Mouse (Mus musculus): ENCODE measurements around the gene Akt2.
A peak's percentile ranks its signal among the peaks of the same experiment; 100 is the strongest.

The Akt2 gene

DNA sequence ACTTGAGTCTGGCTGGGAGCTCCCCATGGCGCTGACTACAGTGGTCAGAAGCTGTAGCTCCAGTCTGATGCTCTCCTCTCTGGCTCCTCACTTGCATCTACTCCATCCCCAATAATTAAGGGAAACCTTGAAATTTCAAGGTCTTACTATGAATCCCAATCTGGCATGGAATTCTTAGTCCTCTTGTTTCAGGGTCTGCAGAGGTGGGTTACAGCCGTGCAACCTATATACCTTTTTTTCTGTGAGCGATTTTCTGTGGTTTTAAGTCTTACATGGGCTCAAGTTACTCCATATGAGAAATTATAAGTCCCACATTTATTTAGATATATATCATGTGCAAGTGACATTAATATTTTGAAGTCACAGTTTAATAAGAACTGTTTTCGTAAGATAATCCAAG, 1.3 kb upstream of the Akt2 start:
- no peak for DNase-seq (ENCODE audit: low spot score in 2 of 2)

DNA sequence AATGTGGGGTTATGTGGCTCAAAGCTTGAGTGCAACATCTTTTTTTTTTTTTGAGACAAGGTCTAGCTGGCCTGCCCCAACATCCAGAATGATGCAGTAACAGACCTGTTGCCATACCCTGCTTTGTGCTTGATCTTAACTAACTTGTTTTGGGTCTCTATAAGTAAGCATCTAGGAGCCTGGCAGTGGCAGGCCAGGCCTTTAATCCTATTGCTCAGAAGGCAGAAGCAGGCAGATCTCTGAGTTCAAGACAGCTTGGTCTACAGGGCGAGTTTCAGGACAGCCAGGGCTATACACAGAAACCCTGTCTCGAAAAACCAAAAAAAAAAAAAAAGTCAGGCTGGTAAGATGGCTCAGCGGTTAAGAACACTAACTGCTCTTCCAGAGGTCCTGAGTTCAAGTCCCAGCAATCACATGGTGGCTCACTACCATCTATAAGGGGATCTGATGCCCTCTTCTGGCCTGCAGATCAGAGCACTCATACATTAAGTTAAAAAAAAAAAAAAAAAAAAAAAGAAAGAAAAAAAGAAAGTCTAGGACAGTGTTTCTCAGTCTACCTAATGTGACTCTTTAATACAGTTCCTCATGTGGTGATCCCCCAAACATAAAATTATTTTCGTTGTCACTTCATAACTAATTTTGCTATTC, 662 bp upstream of the Akt2 start:
- peak in 1 of 2 experiments; percentile 37 for DNase-seq (ENCODE audit: low spot score in 2 of 2)

DNA sequence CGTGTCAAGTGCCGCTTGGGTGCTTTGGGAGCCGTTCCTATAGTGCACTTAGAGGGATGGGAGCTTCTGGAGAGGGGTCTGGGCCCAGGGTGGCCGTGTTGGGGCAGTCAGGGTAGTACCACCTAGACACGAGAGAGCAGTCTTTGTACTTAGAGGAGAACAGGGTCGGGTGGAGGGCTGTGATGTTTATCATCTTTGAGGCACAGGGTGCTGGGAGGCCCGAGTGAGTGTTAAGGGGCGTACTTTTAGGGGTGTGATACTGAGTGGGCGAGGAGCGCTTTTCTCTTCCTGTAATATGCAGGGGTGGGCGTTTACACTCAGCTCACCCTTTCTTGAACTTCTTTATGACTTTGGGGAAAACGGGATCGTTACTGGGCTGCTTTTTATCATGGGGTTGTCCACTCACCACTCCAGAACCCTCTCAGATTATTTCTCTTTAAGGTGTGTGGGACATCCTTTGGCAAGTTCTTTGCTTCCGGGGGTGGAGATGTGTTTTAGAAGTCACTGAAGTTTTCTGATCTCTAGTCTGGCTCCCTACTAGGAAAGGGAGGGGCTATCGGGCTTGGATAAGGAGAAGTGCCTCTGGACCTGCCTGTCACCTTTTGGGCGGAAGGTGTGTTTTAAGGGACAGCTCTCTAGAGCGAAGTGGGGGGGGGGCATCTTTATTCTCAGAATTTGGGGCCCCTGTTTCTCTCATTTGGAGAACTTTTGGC, 1.0 kb downstream of the Akt2 start:
- DNase-seq (ENCODE audit: low spot score in 2 of 2) = peak in 1 of 2 experiments; percentile 30

DNA sequence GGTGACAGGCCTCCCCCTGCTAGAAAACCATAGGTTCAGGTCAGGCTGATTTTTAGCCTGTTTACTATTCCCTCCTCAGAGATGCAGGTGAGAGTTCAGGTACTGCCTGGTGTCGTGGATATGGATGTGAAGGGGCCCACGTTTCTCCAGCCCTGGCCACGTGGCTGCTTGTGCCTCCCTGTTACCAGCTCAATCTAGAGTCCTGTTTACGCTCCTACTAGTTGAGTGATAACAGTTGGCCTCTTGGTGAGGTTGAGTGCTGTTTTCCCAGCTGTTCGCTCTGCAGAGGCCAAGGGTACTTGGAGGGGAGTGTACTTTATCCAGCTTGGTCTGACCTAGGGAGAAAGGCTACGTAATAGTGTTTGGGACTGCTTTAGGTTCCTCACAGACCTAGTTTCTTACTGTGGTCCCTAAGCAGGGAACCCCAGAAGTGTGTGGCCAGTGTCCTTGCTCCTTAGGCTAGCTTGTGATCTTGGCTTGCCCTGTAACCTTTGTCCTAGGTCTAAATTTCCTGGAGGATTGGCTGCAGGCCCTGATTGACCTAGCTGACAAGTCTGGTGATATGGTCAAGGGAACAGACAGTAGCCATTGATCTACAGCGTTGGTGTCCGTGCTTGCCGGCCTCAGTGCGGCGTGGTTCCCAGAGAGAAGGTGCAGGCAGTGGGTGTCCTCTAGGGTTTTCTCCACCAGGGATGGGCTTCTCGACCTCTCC, 1.7 kb downstream of the Akt2 start:
- DNase-seq (ENCODE audit: low spot score in 2 of 2) = peak in 1 of 2 experiments; percentile 22

DNA sequence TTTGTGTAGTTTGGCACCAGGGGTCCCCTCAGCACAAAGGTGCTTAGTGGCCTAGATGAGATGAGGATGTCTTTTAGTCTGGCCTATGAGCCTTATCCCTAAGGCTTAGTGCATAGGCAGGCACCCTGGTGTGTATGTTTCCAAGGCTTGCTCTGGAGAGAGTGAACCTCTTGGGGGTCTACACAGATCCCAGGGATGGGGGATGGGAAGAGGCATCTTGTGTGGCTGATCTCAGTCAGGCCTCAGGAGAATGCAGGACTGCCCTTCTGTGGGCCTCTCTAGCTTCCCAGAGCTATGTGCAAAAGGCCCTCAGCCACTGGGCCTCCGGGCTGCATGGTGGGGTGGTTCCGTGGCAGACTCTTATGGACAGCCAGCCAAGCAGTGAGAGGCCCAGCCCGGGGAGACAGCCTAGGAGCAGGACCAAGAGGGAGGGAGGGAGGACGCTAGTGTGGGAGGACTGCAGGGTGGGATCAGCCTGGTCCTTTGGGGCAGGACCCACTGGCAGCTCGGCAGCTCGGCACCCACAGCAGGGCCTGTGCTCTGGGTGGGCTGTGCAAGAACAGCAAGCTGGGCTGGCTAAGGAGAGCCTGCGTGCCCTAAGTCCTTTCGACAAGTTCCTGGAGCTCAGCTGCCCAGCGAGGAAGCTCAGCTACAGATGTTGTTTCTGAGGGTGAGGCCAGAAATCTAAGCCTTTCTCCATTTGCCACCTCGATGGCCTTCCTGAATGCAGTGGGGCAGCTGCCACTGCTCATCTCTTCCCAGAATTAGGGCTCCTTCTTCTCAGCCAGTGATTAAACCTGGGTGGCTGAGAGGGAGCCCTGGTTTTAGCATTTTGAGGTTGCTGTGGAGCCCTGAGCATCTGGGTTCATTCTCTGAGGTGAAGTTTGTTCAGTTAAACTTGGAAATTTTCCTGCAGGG, 5.5 kb downstream of the Akt2 start:
- peak in 1 of 2 experiments; percentile 19 for DNase-seq (ENCODE audit: low spot score in 2 of 2)

DNA sequence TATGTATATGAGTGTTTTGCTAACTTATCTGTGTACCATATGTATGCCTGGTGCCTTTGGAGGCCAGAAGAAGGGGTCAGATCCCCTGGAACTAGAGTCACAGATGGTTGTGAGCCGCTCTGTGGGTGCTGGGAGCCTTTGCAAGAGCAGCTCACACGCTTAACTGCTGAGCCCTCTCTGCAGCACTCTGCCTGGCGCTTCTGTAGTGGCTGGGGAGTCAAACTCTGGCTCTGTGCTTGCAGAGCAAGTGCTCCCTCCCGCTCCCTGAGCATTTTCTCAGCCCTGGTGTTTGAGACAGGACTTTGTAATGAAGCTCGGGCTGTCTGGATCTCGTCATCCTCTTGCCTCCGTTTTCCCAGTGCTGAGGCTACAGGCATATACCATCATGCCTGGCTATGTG, 6.7 kb downstream of the Akt2 start:
- no peak for DNase-seq (ENCODE audit: low spot score in 2 of 2)

DNA sequence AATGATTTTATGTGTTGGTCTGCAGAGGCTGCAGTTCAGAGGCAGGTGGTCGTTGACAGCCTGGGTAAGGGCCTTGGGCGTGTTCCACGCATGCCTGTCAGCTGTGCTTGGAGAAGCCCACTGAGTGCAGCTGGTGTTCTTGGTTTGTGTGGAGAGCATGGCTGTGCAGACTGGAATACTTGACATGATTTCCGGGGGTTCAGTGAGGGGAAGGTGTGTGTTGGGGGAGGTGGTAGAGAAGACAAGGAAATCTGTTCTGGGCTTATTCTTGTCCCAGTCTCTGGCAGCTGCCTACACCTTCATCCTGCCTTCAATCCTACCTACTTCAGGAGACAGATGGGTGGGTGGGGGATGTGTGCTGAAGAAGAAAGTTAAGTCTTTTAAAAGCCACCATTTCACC, 10.3 kb downstream of the Akt2 start:
- no peak for DNase-seq (ENCODE audit: low spot score in 2 of 2)

DNA sequence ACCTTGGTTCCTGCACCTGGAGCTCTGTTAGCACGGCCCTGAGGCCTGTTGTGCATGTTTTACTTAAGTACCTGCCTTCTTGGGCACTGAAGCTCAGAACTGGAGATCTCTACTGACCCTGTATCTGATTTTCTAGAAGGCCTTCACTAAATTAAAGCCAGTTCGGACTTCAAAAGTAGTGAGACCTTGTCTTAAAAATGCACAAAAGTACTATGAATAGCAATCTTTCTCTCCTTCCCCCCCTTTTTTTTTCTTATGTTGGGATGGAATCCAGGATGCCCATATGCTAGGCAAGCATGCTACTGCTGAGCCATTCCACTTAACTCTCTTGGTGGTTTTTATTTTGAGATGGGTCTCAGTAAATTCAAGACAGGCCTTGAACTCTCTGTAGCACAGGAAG, 10.8 kb downstream of the Akt2 start:
- no peak for DNase-seq (ENCODE audit: low spot score in 2 of 2)

DNA sequence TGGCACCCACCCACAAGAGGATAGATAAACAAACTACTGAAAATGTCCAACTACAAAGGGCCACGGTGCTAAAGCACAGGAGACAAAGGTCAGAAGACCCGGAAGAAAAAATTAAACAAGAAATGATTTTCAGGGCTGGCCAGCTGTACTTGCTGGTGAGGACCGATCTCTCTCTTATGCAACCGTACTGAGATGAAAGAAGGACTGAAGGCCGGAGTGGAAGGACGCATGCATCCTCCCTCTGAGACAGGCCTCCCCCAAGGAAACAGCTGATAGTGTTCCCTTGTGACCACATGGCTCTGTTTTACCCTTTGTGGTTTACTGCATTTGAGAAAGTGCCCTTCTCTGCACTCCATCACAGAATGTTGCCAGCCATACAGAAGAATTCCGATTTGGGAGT, 11.5 kb downstream of the Akt2 start:
- DNase-seq (ENCODE audit: low spot score in 2 of 2) = no peak

DNA sequence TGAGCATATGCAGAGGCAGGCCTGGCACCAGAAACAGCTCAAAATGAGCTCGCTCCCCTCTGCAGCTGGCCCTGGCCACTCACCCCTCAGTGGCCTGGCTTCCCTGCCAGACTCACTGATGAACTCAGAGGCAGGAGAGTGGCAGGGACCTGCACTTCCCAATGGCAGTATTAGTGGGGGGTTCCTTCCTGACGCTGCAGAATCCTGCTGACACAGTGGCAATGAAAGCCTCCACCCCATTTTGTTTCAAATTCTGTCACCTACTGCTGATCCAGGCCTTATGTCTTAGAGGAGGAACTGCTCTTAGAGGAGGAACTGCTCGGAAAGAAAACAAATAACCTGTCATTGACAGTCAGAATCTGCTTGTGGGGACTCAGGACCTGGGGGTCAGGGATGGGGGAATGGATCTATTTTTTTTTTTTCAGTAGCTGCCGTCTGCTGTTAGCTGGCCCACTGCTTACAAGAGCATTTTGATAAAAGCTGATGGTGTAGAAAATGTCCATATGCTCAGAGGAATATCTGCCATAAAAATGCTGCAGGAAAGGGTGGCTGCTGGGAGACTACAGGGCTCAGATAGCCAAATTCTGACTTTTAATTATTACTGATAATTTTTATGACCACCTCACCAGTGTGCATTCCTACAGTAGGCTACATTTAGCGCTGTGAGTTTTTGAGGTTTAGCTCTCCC, 13.5 kb downstream of the Akt2 start:
- no peak for DNase-seq (ENCODE audit: low spot score in 2 of 2)

DNA sequence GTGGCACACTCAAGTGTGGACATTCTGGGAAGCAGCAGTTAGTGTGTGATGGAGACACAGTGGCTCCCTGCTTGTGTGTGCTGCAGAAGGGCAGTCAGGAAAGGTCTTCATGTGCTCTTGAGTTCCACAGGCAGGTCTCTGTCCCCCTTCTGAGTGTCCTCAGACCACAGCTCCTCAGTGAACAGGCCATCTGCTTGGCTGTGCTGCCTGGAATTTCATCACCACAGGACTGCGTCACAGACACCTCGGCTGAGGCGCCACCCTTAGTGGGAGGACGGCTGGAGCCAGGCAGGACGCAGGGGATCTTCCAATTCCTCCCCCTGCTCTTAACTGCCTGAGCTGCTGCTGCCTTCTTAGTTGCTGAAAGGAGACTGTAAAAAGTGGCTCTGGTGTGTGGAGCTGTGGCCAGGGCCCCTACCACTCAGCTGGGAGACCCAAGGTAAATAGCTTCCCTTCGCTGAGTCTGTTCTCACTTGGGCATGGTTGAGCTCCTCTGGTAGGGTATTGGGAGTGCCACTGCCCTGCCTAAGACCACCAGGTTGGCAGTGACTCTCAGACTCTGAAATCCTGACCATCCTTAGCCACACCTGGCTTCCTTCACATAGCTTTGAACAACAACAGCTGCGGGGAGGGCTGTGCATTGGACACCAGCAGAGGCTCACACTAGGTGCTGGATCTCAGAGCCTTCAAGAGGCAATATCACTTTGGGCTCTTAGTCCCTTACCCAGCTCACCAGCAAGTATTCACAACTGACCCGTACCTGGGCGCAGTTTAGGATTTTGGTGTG, 14.3 kb downstream of the Akt2 start:
- DNase-seq (ENCODE audit: low spot score in 2 of 2) = no peak

DNA sequence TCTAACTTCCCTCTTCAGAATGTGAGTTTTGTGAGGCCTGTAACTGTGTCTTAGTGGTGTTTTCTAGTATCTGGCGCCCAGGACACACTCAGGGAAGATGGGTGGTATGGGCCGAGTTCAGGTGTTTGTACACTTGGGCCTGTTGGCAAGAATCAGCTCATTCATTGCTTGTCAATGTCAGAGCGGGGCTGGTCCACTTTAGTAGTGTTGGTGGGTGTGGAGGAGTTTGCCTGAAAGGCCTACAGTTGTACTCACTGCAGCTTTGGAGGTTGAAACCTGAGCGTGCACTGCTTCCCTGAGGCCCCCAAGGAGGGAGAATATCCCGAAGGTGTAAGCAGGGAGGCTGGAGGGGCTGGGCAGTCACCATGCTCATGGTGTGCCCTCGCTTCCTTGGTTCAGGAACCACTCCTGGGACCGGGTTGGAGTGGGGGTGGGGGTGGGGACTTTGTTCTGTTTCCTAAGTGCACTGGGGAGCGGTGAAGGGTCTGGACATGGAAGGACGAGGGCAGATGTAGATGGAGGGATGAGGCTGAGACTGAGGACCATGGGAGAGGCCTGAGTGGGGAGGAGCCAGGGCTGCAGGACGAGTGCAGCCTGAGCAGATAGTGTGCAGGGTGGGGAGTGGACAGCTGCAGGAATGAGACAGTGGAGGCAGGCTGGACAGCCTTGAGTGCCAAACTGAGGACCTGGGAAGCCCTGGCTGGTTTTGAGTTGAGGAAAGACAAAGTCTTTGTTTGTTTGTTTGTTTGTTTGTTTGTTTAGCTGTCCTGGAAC, 15.3 kb downstream of the Akt2 start:
- no peak for DNase-seq (ENCODE audit: low spot score in 2 of 2)

DNA sequence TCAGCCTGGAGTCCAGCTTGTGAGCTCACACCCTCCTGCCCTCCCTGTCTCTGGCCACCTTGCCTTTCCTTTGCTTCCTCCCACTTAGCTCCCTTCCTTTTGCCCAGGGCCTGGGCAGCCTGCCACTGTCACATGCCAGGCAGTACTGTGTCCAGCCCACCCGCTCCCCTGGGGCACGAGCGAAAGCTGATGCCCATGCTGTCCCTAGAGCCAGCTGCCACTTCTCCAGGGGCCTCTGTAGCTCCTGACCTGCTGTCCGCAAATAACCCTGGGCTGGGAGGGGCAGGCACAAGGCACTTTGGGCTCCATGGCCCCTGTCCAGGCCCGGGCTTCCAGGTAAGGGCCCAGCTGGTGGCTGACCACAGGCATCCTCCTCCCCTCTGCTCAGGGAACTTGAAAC, 16.2 kb downstream of the Akt2 start:
- DNase-seq (ENCODE audit: low spot score in 2 of 2) = no peak

DNA sequence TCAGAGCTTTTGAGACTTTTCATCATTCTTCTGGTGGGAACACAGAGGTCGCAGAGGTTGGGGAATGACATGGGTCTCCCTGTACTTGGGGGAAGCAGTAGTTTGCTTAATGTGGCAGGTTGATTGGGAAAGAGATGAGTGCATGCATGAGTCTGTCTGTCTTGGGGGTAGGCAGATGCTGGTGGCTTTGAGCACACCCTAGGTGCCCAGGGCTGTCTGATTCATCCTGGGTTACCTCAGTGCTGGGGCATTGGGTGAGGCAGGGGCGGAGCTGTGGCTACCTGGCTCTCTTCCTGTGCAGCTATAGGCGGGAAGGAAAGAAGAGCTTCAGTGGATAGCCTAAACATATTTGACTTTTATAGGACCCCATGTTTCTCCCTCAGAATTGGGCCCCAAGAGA, 16.8 kb downstream of the Akt2 start:
- no peak for DNase-seq (ENCODE audit: low spot score in 2 of 2)

DNA sequence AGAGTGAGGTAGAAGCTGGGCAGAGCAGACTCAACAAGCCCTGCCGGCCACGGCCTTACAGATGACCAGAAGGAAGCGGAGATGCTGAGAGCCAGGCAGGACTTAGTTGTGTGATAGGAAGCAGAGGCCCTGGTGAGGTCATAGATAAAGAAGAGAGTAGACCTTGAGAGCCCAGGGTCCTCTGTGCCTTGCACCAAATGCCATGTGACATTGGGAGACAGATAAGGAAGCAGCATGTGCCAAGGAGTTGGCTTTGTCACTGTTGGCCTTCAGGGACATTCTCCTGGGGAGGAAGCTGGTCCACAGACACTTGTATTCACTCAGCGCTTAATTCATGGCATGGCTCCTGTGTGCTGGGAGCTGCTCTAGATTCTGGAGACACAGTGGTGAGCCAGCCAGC, 17.9 kb downstream of the Akt2 start:
- no peak for DNase-seq (ENCODE audit: low spot score in 2 of 2)

DNA sequence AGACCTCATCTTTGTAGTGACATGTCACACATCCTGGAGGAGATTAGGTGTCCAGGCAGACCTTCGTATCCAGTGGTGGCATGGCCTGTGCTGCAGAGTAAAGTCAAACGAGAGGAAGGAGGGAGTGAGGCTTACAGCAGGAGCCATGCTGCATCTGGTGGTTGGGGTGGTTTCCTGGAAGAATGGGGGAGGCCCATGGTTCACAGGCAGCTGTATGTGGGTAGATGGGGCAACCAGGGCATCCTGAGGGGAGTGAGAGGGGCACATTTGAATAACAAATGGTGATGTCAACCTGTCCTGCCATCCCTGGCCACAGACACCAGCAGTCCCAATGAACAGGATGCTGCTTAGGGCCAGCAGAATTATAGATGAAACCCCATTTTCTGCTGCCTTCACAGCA, 18.3 kb downstream of the Akt2 start:
- no peak for DNase-seq (ENCODE audit: low spot score in 2 of 2)

DNA sequence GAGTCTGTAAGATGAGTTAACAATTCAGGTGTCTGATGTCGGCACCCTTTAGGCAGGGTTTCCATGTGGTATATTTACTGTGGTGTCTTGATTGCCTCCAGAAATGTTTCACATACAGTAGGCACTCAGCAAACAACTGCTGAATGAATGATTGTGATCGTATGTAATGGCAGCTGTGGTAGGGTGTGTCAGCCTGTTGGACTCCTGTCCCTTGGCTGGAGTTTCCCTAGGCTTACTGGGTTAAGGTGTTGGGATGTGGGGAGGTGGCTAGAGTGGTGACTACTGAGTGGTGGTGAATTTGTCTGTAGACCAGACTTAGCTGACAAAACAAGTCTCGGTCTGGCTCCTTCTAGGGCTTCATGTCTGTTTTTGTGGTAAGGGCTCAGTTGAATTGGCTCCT, 19.0 kb downstream of the Akt2 start:
- DNase-seq (ENCODE audit: low spot score in 2 of 2) = no peak

DNA sequence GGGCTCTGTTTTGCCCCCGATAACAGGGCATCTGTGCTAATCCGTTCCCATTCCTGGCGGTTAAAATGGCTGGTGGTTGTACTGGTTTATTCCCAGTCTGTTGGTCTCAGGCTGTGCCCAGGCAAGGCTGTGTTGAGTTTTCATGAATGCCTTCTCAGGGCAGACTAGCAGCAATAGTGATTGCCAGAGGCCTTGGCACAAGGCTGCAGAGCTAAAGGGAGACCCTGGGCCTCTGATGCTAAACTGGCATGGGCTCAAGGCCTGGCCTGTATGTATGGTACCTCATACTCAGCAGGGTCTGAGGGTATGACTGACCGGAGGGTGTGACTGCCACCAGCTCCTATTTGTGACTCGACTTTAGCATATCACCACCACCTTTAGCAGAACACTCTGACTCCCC, 19.5 kb downstream of the Akt2 start:
- no peak for DNase-seq (ENCODE audit: low spot score in 2 of 2)

DNA sequence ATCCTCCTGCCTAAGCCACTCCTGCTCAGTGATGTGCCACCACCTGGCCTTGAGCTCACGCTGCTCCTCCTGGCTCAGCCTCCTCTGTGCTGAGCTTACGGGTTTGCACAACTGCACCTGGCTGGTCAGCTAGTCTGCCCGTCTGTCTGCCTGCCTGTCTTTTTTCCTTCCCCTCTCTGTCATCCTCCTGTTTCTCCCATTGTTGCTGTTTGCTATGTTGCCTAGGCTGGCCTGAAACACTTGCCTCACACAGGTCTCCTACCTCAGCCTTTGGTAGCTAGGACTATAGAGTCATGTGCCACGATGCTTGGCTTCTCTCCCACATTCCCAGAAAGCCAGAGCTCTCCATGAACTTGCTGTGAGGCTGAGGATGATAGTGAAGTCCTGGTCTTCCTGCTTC, 21.6 kb downstream of the Akt2 start:
- DNase-seq (ENCODE audit: low spot score in 2 of 2) = no peak
